Mouse (Mus musculus) hindbrain, postnatal 0 days (tissue): ENCODE measurements around the gene Dip2b. TPM values are rescaled to one million over a fixed set of nuclear protein-coding genes. Genes with fewer than 3 reads are reported as not detected.

ENCODE experiments used
- ATAC-seq: fragments of 200-750 bp; cut with Nextera tagmentation; 2 replicates; pipeline ENCODE4 v1.8.0; 2017; ENCODE audit warnings: mild to moderate bottlenecking, moderate TSS enrichment, moderate library complexity
- DNase-seq: peaks from one replicate; pipeline ENCODE4 v3.0.0-alpha.2; 2015; ENCODE audit warnings: low spot score
- H3K27ac ChIP-seq: fragments of 300-500 bp; sonication (generic); 2 replicates; pipeline ENCODE4 v1.5.1; 2014; ENCODE audit warnings: mild to moderate bottlenecking
- H3K27me3 ChIP-seq: fragments of 300-500 bp; sonication (generic); 2 replicates; pipeline ENCODE4 v1.6.1; 2014; ENCODE audit warnings: low read length, mixed read lengths; ENCODE audit not compliant: insufficient read depth
- H3K36me3 ChIP-seq: fragments of 300-500 bp; sonication (generic); 2 replicates; pipeline ENCODE4 v1.6.1; 2014; ENCODE audit warnings: low read length, mixed read lengths; ENCODE audit not compliant: insufficient read depth
- H3K4me1 ChIP-seq: fragments of 300-500 bp; sonication (generic); 2 replicates; pipeline ENCODE4 v1.6.1; 2014; ENCODE audit warnings: antibody characterized with exemption, low read length, mixed read lengths; ENCODE audit not compliant: insufficient read depth
- H3K4me2 ChIP-seq: fragments of 300-500 bp; sonication (generic); 2 replicates; pipeline ENCODE4 v1.6.1; 2014; ENCODE audit warnings: low read depth, mild to moderate bottlenecking, low read length, moderate library complexity, mixed read lengths
- H3K4me3 ChIP-seq: fragments of 300-500 bp; sonication (generic); 2 replicates; pipeline ENCODE4 v1.5.1; 2014; ENCODE audit warnings: low read length
- H3K9ac ChIP-seq: fragments of 300-500 bp; sonication (generic); replicated peaks from 2 replicates; pipeline ENCODE4 v1.6.1; 2014; ENCODE audit warnings: mild to moderate bottlenecking, low read length, moderate library complexity, mixed read lengths
- H3K9me3 ChIP-seq: fragments of 300-500 bp; sonication (generic); 2 replicates; pipeline ENCODE4 v1.6.1; 2016; ENCODE audit warnings: low read length, mixed read lengths
- CTCF ChIP-seq: IDR thresholded peaks from 2 replicates; pipeline ENCODE4 v1.5.1; 2016; ENCODE audit warnings: antibody characterized with exemption, control low read depth, low read depth
- WGBS: fragments of 180-500 bp; shearing (Covaris S2); extraction: QIAGEN DNeasy Blood & Tissue Kit; methylation state at CpG from one replicate; pipeline ENCODE4 v1.1.7; 2014; 5-methylcytosine and 5-hydroxymethylcytosine counted together
- polyA plus RNA-seq: library from polyadenylated mRNA; unstranded; fragments of >200 nt; fragmentation: Nextera tagmentation; extraction: Ambion mirVana; gene quantifications from 2 replicates; pipeline ENCODE4 v1.2.1, GENCODE M21; 2015
- total RNA-seq: library from RNA; depleted of rRNA; stranded (reverse); fragments of >200 nt; gene quantifications from 2 replicates; pipeline ENCODE4 v1.2.3, GENCODE M21; 2014

The Dip2b gene
- total and polyA plus RNA-seq, 2 experiments from 2014 or later = 11.9 to 44.7 TPM

GRCm38 (mm10) chr15:100109916-100110315, 71.5 kb downstream of the Dip2b start:
- Histone ChIP-seq H3K4me2 (no peak overlapping the region), H3K27me3 (no peaks in the 10 kb centered on the region), H3K36me3 (no peaks in the 10 kb centered on the region), H3K9me3 (no peaks in the 10 kb centered on the region), H3K4me1 (no peaks in the 10 kb centered on the region), H3K9ac (no peak overlapping the region), H3K4me3 (no peak overlapping the region), H3K27ac (no peak overlapping the region)
- no peak for ATAC-seq
- TF ChIP-seq CTCF = no peak
- 66% methylated on average over 3 of the region's 3 CpGs for WGBS
- no peak for DNase-seq

DNA sequence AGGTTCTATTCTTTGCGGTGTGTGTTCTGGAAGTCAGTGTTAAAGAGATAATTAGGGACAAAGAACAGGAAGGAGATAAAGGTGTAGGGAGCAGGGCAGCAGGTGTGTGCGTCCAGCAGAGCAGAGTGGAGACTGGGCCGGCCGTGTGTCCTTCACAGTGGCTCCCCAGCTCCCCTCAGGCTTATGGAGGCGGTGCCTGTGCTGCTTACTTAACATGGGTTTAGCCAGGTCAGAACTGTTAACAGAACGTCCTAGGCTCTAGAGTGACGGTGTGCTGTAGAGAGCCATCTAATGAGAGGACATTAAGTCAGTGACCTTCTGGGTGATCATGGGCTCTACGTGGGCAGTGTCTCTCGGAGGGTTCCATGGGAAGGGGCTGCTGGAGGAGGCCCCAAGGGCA, 73.4 kb downstream of the Dip2b start:
- no peak overlapping the region for H3K4me2 ChIP-seq
- TF ChIP-seq CTCF = no peak
- no peak for DNase-seq
- 0 out of 2 replicates have a peak, but pooled peaks cover 3% of the 10 kb centered on the region for H3K36me3 ChIP-seq
- H3K27ac ChIP-seq = peak overlapping the region; percentile 15; the same call in 1 of the 2 replicates
- H3K27me3 ChIP-seq = no peaks in the 10 kb centered on the region
- ATAC-seq = no peak
- WGBS = 74% methylated on average over 9 of the region's 9 CpGs
- H3K4me1 ChIP-seq = no peaks in the 10 kb centered on the region
- no peaks in the 10 kb centered on the region for H3K9me3 ChIP-seq
- H3K9ac ChIP-seq = no peak overlapping the region
- H3K4me3 ChIP-seq = no peak overlapping the region

GRCm38 (mm10) chr15:100112309-100112966, 74.0 kb downstream of the Dip2b start:
- H3K4me3 ChIP-seq = no peak overlapping the region
- DNase-seq = no peak
- no peaks in the 10 kb centered on the region for H3K4me1 ChIP-seq
- no peaks in the 10 kb centered on the region for H3K9me3 ChIP-seq
- WGBS = 84% methylated on average over 9 of the region's 9 CpGs
- peak overlapping the region; percentile 15; the same call in 1 of the 2 replicates for H3K27ac ChIP-seq
- no peaks in the 10 kb centered on the region for H3K27me3 ChIP-seq
- peaks cover 6% of the 10 kb centered on the region; the same call in 1 of the 2 replicates for H3K36me3 ChIP-seq
- no peak overlapping the region for H3K9ac ChIP-seq
- ATAC-seq = no peak
- H3K4me2 ChIP-seq = no peak overlapping the region
- TF ChIP-seq CTCF = no peak

- Histone ChIP-seq H3K9me3 (no peaks in the 10 kb centered on the region), H3K4me1 (no peaks in the 10 kb centered on the region), H3K27ac (no peak overlapping the region), H3K9ac (no peak overlapping the region), H3K4me3 (no peak overlapping the region), H3K4me2 (no peak overlapping the region), H3K36me3 (peaks cover 16% of the 10 kb centered on the region), H3K27me3 (no peaks in the 10 kb centered on the region)
- ATAC-seq (0 out of 2 replicates have a peak, but pooled peaks have one; percentile 29), DNase-seq (peak; percentile 10)
- WGBS = 39% methylated on average over 10 of the region's 10 CpGs
- TF ChIP-seq CTCF = no peak
Measured at GRCm38 (mm10) chr15:100113343-100114275, 75.1 kb downstream of the Dip2b start.

GRCm38 (mm10) chr15:100115416-100115815, 77.0 kb downstream of the Dip2b start:
- H3K4me1 ChIP-seq = no peaks in the 10 kb centered on the region
- ATAC-seq (no peak), DNase-seq (no peak)
- H3K4me3 ChIP-seq = no peak overlapping the region
- no peaks in the 10 kb centered on the region for H3K9me3 ChIP-seq
- H3K9ac ChIP-seq = no peak overlapping the region
- H3K36me3 ChIP-seq = peaks cover 18% of the 10 kb centered on the region
- no peak overlapping the region for H3K4me2 ChIP-seq
- no peaks in the 10 kb centered on the region for H3K27me3 ChIP-seq
- TF ChIP-seq CTCF = no peak
- 88% methylated on average over 3 of the region's 3 CpGs for WGBS
- H3K27ac ChIP-seq = no peak overlapping the region

GRCm38 (mm10) chr15:100116325-100116724, 77.9 kb downstream of the Dip2b start:
- no peaks in the 10 kb centered on the region for H3K4me1 ChIP-seq
- DNase-seq = no peak
- H3K27me3 ChIP-seq = no peaks in the 10 kb centered on the region
- no peak overlapping the region for H3K27ac ChIP-seq
- H3K4me2 ChIP-seq = no peak overlapping the region
- no peak overlapping the region for H3K4me3 ChIP-seq
- no peaks in the 10 kb centered on the region for H3K9me3 ChIP-seq
- no peak for TF ChIP-seq CTCF
- no peak overlapping the region for H3K9ac ChIP-seq
- WGBS = 88% methylated on average over 13 of the region's 13 CpGs
- ATAC-seq = no peak
- H3K36me3 ChIP-seq = peaks cover 18% of the 10 kb centered on the region
